In genomic region chr7:100854861-100855260, GRCm38 (mm10) we compare ENCODE assay signal across 13 mouse cellular contexts. TPM values are rescaled to one million over a fixed set of nuclear protein-coding genes. Genes with fewer than 3 reads are reported as not detected.
DNase-seq lines count a peak whose midpoint lies in the region; ATAC-seq and TF ChIP-seq lines count a peak whose summit lies in the region.
"Had no signal": no experiment of that assay in that cellular context is flagged by ENCODE, and none has a peak within 500 bp of the region (broad histone marks: within the 10 kb centered on the region; RNA-seq: fewer than 3 reads in every experiment).

No protein-coding gene starts in this region.

- no peak overlapping the region for H3K9ac ChIP-seq in heart, embryonic 16.5 days (ENCODE audit: low read length)

- H3K27ac ChIP-seq in heart, embryonic 16.5 days (ENCODE audit: low read length) = no peak overlapping the region
- H3K27ac ChIP-seq in thymus, adult 2 months (ENCODE audit: control insufficient read depth, insufficient read depth, low read length) = peak overlapping the region; percentile 99
- peak overlapping the region; percentile 64 for H3K27ac ChIP-seq in limb, embryonic 10.5 days

- 82% methylated on average over 5 of the region's 5 CpGs for WGBS in heart, embryonic 16.5 days
- 21% methylated on average over 5 of the region's 5 CpGs for WGBS in thymus, adult 2 months
- WGBS in limb, embryonic 10.5 days = 64% methylated on average over 5 of the region's 5 CpGs

- ATAC-seq in heart, embryonic 16.5 days (replicated peaks; ENCODE audit: extremely low read depth, insufficient read depth, low FRiP score) = no peak
- ATAC-seq in megakaryocyte-erythroid progenitor cell, adult 5-6 weeks (replicated peaks; ENCODE audit: low FRiP score, low TSS enrichment, poor library complexity, severe bottlenecking) = no peak
- ATAC-seq in CD4-positive, CD25-positive, alpha-beta regulatory T cell, adult 4 months = no peak

- H3K4me2 ChIP-seq in heart, embryonic 16.5 days (ENCODE audit: low read depth, low read length) = peak overlapping the region; percentile 5; the same call in 1 of the 2 replicates
- H3K4me2 ChIP-seq: midbrain, embryonic 11.5 days had no signal

- H3K27me3 ChIP-seq in heart, embryonic 16.5 days (ENCODE audit: control insufficient read depth, insufficient read depth, low read length) = no peaks in the 10 kb centered on the region
- no peaks in the 10 kb centered on the region for H3K27me3 ChIP-seq in thymus, adult 2 months (ENCODE audit: control insufficient read depth, insufficient read depth, low read length)
- no peaks in the 10 kb centered on the region for H3K27me3 ChIP-seq in limb, embryonic 10.5 days (ENCODE audit: low read depth, poor library complexity, severe bottlenecking)

- no peaks in the 10 kb centered on the region for H3K36me3 ChIP-seq in heart, embryonic 16.5 days (ENCODE audit: control insufficient read depth, insufficient read depth)
- no peaks in the 10 kb centered on the region for H3K36me3 ChIP-seq in thymus, adult 2 months (ENCODE audit: control insufficient read depth, insufficient read depth, low read length)
- peaks cover 12% of the 10 kb centered on the region for H3K36me3 ChIP-seq in limb, embryonic 10.5 days

- TF ChIP-seq POLR2A in thymus, adult 2 months (IDR thresholded peaks at IDR 0.05; ENCODE audit: control insufficient read depth, extremely low read depth, insufficient read depth, low read length, poor library complexity) = no peak

- no peaks in the 10 kb centered on the region for H3K9me3 ChIP-seq in heart, embryonic 16.5 days (replicated peaks; ENCODE audit: control insufficient read depth, low read length)
- no peaks in the 10 kb centered on the region for H3K9me3 ChIP-seq in limb, embryonic 10.5 days (replicated peaks)

- H3K4me1 ChIP-seq in heart, embryonic 16.5 days (ENCODE audit: control insufficient read depth, insufficient read depth, low read length) = peaks cover 54% of the 10 kb centered on the region
- H3K4me1 ChIP-seq in thymus, adult 2 months (replicated peaks; ENCODE audit: control insufficient read depth, insufficient read depth, low read length) = peaks cover 66% of the 10 kb centered on the region
- H3K4me1 ChIP-seq in limb, embryonic 10.5 days = peaks cover 87% of the 10 kb centered on the region

- H3K4me3 ChIP-seq in heart, embryonic 16.5 days (ENCODE audit: low read length) = no peak overlapping the region
- peak overlapping the region; percentile 43 for H3K4me3 ChIP-seq in thymus, adult 2 months (ENCODE audit: control insufficient read depth, insufficient read depth, low read length)
- H3K4me3 ChIP-seq in limb, embryonic 10.5 days = no peak overlapping the region

- intact Hi-C loops in heart, postnatal 14 days (cut with DNase I) = no loop called here

- no peak for DNase-seq in heart, postnatal 14 days
- no peak for DNase-seq in thymus, adult 2 months
- DNase-seq in thymus, postnatal 36 days = no peak
- no peak for DNase-seq in limb, embryonic 10.5 days (ENCODE audit: low spot score)
- DNase-seq in urinary bladder, adult 18-20 months (ENCODE audit: low spot score in 2 of 2) = no peak
- DNase-seq: adrenal gland, adult 2 months; kidney, adult 11 months; retina, postnatal 1 day; thymus, postnatal 4 days had no signal

- no peak for TF ChIP-seq CTCF in thymus, adult 2 months (IDR thresholded peaks at IDR 0.05; ENCODE audit: borderline replicate concordance, control insufficient read depth, extremely low read depth, insufficient read depth, low read length, poor library complexity)

RNA-seq across cellular contexts. Expression of gene Relt, which starts 8.4 kb away (rescaled TPM):
- polyA plus RNA-seq in heart, embryonic 16.5 days (2015; fragmentation: Nextera tagmentation; extraction: Ambion mirVana) = 4.7 and 5.0 TPM in 2 replicates
- total RNA-seq in heart, postnatal 14 days (2021) = 1 to 10 TPM; 2.4 to 3.3 TPM
- polyA plus RNA-seq in thymus, adult 2 months (2012; rRNA removed) = 77.5 and 82.0 TPM in 2 replicates
- 5.9 and 7.9 TPM in 2 replicates for polyA plus RNA-seq in limb, embryonic 10.5 days (2016; fragmentation: Nextera tagmentation; extraction: Ambion mirVana)
- 8.0 and 10.9 TPM in 2 replicates for total RNA-seq in megakaryocyte-erythroid progenitor cell, adult 5-6 weeks (2014; fragmentation: Nextera tagmentation)
- 5.2 and 6.4 TPM in 2 replicates for total RNA-seq in megakaryocyte-erythroid progenitor cell, adult 5-6 weeks (2017)
- polyA plus RNA-seq in CD4-positive, CD25-positive, alpha-beta regulatory T cell, adult 4 months (2017; shearing (Covaris generic)) = 10 to 100 TPM; 16.4 to 24.4 TPM
